Mouse (Mus musculus) brown adipose tissue, adult 24 weeks (tissue): ENCODE measurements around the gene Camk2d. TPM values are rescaled to one million over a fixed set of nuclear protein-coding genes. Genes with fewer than 3 reads are reported as not detected.

Experiments
- H3K27ac ChIP-seq: fragments of 200-500 bp; replicated peaks from 2 replicates; pipeline ENCODE4 v1.5.1; 2012; ENCODE audit warnings: low read depth, mild to moderate bottlenecking, low read length
- H3K4me1 ChIP-seq: fragments of 200-500 bp; 2 replicates; pipeline ENCODE4 v1.6.1; 2012; ENCODE audit warnings: low read length, mixed read lengths; ENCODE audit not compliant: control insufficient read depth, insufficient read depth, insufficient read length
- H3K4me3 ChIP-seq: fragments of 200-500 bp; 2 replicates; pipeline ENCODE4 v1.5.1; 2012; ENCODE audit warnings: low read depth, mild to moderate bottlenecking, low read length, moderate library complexity; ENCODE audit not compliant: insufficient read depth
- polyA plus RNA-seq: library from polyadenylated mRNA; stranded (reverse); fragments of >200 nt; gene quantifications from 2 replicates; pipeline ENCODE4 v1.2.4, GENCODE M21; 2012; ENCODE audit not compliant: missing spikeins, insufficient read depth, insufficient read length

Gene Camk2d
- polyA plus RNA-seq, 1 experiment, result 52.5 TPM

DNA sequence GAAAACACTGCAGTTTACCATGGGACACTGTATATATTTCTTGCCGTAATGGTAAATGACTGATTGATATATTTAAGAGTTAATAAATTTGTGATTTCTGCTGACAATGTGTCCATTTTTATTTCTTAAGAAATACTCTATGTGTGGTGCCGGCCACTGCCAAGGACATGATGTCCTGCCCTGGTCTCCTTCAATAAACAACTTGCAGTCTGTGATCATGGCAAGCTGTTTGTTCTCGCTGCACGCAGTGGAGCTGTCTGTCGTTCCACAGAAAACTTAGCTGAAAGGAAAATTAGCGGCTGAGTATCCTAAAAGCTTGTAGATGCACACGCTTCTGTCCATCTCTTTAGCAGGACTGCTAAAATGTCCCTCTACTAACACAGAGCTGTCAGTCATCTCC, 248.7 kb downstream of the Camk2d start:
- no peak overlapping the region for H3K4me3 ChIP-seq
- H3K27ac ChIP-seq, result no peak overlapping the region
- H3K4me1 ChIP-seq, result no peaks in the 10 kb centered on the region

DNA sequence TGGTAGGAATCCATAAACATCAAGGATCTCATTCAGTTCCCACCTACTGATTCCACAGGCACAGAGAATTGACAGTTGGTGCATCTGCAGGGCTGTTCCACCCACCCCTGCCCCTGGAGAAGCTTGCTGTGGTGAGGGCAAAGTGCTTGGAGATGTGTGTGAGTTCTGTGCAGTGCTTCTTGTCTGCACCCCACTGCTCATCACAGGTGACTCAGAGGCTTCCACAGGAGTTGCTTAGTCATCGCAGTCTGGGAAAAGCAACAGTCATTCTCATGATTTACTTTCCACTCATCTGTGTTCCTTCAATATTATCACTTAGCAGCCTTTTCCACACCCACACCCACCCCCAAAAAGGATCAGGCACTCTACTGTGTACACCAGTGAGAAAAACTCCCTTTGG, 252.0 kb downstream of the Camk2d start:
- Histone ChIP-seq H3K27ac (no peak overlapping the region), H3K4me1 (no peaks in the 10 kb centered on the region), H3K4me3 (no peak overlapping the region)

DNA sequence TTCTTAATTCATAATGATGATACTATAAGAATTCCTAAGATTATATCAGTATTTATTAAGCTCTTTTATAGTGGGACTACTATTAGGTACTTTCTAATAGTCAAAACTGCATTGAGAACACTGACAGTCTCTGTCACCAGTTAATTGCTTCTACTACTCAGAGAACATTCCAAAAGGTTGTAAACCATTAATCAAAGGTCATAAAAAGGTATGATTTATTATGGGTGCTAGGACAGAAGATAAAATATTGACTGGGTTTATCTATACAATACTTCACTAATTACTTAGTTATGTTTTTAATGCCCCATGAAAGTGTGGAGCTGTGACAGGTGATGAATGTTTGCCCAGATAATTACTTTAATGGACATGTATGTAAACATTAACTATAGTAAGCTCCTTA, 264.3 kb downstream of the Camk2d start:
- H3K4me1 ChIP-seq, result no peaks in the 10 kb centered on the region
- no peak overlapping the region for H3K4me3 ChIP-seq
- no peak overlapping the region for H3K27ac ChIP-seq

DNA sequence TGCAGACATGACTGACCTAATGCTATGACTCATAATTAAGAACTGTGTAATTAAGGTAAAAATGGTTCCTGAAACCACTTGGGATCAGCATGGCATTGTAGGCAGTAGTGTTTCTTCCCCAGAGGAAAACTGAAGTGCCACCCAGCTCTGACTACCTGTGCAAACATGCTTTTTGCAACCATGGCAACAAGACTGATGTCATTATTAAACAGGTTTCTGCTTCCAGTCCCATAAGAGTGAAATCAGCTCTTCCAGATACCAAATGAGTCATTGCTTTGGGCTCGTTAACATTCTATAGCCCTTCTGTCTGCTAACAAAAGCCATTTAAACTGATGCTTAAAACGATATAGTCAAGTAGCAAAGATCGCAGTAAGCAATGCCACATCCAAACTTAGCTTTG, 273.5 kb downstream of the Camk2d start:
- no peak overlapping the region for H3K27ac ChIP-seq
- no peak overlapping the region for H3K4me3 ChIP-seq
- no peaks in the 10 kb centered on the region for H3K4me1 ChIP-seq

DNA sequence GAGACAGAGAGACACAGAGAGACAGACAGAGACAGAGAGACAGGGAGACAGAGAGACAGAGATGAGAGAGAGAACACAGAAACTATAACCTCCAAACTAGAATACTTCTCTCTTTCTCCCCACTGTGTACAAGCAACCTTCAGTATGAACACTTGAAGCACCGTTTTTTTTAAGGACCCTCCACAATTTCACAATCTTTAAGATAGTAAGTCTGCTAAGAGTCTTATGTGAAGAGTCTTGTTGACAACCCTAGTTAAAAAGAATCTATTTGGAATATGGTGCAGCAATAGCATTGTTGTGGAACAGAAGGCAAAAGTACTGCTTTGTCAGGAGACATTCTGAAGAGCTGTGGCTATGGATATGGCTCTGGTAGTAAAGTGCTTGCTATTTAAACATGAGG, 274.6 kb downstream of the Camk2d start:
- Histone ChIP-seq H3K27ac (no peak overlapping the region), H3K4me3 (no peak overlapping the region), H3K4me1 (no peaks in the 10 kb centered on the region)

DNA sequence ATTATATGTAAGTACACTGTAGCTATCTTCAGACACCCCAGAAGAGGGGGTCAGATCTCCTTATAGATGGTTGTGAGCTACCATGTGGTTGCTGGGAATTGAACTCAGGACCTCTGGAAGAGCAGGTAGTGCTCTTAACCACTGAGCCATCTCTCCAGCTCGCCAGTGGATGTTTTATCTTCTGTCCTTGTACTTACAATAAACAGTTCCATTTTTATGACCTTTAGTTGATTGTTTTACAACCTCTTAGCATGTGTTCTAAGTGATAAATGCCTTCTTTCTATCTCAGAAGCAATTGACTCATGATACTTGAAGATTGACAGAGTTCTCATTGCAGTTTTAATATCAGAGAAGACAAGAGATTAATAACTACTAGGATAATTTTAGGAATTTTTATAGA, 282.1 kb downstream of the Camk2d start:
- no peak overlapping the region for H3K4me3 ChIP-seq
- no peaks in the 10 kb centered on the region for H3K4me1 ChIP-seq
- H3K27ac ChIP-seq, result no peak overlapping the region

DNA sequence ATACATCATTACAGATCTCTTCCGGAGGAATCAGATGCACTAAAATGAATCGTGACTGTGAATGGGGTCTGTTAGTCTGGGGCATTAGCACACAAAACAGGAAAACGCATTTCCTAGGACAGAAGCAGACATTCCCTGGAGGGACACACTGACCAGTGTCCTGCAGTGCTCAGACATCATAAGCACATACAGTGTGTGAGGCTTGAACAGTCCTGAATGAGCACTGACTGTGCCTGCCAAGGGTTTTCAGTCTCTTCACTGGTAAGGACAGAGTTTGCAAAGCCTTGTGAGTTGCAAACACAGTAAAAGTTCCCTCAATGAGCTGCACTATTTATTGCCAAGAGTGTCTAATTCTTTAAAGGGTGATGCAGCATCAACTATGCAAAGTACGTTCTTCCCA, 290.0 kb downstream of the Camk2d start:
- Histone ChIP-seq H3K4me1 (no peaks in the 10 kb centered on the region), H3K27ac (no peak overlapping the region), H3K4me3 (no peak overlapping the region)

DNA sequence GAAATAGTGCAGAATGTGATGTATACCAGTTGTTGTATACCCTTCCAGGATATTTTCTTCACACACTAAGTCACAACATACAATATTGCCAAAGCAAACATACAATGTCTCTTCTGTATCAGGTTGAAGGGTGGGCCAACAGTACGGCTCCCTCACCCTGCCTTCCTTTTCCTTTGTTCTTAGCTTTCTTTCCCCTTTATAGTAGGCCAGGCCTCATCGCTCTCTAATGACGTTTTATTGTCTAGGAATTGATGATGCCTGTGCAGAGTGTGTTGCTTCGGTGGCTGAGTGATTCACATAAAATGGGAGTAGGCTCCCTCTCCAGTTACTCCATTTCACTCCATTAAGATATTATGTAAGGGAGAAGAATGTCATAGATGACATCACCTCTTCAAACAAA, 290.5 kb downstream of the Camk2d start:
- no peak overlapping the region for H3K4me3 ChIP-seq
- H3K4me1 ChIP-seq, result no peaks in the 10 kb centered on the region
- H3K27ac ChIP-seq, result no peak overlapping the region

Other genes with a start within 250 kb of the Camk2d start
- 0.36 TPM in 1 of 2 replicates, not detected in the other for gene Arsj, start 232.6 kb upstream of the Camk2d start, polyA plus RNA-seq